Mouse (Mus musculus) thymus, postnatal 10 days (tissue): ENCODE data around the gene Pygm.

ENCODE experiments used
- DNase-seq, 2 experiments: peaks; one replicate each; pipeline ENCODE4 v3.0.0; 2021; ENCODE audit warnings: low spot score in 2 of 2

Pygm gene

DNA sequence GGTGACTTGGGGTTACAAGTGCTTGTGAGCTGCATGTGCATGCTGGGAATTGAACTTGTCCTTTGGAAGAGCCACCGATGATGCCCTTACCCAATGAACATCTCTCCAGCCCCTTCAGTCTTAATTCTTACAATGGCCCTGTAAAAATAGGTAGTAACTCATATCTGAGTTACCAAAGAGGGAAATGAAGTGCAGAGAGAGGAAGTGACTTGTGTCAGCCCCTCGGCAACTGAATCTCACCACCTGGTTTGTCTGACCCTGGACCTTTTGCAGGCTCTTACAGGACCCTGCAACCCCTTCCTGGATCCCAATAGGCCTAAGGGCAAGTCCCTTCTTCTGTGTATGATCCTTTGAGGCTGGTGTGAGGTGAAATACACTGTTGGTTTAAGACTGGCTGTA is 32.1 kb upstream of the Pygm start:
- DNase-seq, result no peak

DNA sequence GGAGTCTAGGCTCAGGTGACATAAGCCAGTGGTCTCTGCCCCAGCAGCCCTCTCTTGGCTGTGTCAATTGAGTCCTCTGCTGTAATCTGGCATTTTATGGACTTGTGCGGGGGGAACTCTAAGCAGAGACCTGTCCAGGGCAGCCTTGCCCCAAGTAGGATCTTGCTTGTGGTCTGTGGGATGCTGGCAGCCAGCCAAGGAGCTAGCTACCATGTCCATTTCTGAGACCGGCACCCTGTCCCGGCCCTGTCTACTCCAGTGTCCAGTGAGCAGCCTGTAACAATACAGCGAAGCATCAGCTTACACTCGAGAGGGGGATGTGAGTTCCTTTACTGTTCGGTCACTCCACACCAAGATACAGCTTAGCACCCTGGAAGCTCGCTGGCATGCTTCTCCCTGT is 30.2 kb upstream of the Pygm start:
- DNase-seq, result no peak

DNA sequence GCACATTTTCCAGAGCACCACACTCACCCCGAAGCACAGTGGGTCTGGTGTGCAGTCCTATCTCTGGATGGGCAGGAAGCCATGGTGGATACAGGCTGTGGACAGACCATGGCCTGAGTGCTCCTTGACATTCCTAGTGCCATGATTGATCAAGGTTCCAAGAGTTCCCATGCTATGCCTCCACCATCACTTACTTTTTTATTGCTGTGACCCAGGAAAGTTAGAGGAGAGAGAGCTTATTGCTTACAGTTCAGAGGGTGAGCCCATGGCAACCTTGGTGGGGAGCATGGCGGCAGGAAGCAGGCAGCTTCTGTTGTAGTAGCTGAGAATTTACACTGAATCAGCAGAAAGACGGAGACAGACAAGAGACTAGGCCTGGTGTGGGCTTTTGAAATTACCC is 22.9 kb upstream of the Pygm start:
- DNase-seq, result no peak

DNA sequence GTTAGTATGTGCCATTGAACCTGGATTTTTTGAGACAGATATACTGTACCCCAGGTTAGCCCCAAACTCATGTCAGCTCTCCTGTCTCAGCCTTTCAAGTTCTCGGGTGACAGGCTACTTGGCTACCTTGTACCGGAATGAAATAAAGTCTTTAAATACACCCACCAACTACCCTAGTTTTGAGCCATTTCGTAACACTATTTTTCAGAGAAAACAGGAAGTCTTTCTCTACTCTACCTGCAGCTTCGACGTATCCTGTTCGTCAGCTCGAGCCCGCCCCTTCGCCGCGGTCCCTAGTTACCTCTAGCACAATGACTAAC is 21.1 kb upstream of the Pygm start:
- no peak for DNase-seq

DNA sequence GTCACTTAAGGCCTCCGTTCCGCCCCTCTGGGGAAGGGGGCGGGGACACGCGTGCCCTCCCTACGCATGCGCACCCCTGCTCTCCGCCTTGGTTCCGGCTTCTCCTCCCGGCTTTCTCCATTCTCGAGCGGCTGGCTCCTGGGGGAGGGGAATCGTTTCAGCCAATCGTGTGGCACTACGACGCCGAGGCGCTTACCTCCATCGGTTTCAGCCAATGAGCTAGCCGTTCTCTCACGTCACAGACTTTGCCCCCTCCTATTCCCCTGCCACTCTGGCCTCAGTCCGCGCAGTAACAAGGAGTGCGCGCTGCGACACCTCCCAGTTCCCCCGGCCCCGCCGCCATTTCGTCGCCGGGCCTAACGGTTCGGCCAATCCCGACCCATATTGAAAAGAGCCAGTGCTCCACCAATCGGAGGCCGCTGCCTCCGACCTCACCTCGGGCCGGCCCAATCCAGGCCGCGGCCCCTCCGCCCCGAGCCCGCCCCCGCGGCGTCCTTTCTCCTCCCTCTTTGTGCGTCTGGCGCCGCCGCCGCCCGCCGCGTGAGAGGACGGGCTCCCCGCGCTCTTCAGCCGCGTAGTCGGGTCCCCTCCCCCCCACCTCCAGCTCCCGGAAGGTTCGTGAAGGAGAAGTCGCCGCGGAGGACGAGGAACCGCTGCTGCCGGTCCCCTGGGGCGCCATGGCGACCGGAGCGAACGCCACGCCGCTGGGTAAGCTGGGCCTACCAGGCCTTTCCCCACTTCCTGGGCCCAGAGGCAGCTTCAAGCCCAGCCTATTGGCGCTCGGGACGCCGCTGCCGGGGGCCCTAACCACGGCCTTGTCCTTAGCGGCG is 20.6 kb upstream of the Pygm start, which contains the start of gene Sf1:
Gene Sf1 (plus strand): TSS at position 280 of the 830 bp plus-strand sequence.
- peak; percentile 100 for DNase-seq

DNA sequence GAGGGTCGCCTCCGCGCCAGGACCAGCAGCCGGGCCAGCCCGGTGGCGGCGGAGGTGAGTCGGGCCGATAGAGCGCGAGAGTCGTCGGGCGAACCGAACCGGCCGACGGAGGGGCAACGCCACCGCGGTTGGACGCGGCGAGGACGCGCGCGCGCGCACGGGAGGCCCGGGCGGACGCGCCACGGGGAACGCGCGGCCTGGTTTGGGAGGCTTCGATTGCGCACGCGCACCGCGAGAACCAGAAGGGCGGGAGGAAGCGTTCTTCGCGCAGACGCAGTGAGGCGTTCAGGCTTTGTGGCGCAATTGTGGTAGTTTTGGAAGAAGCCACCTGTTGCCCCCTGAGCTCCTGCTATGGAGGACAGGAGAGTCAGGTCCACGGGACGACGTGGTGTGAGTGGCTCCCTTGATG is 19.9 kb upstream of the Pygm start:
- peak; percentile 88 to 93 for DNase-seq

DNA sequence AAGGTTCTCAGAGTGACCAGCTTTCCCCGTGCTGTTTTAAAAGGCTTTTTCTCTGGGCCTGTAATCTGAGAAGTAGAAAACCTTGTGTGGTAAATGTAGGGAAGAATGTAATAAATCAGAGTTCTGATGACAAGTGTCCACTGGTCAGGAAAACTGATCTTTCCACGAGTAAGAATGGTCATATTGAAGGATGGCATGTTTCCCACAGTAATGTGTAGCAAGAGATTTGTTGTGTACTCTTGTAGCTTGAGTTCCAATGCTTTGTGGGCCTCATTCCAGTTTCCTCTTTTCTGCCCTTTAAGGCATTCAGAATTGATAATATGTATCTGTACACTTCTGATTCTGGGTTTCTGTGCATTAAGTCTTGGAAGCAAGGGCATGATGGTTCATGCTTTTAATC is 19.4 kb upstream of the Pygm start:
- DNase-seq, result no peak

DNA sequence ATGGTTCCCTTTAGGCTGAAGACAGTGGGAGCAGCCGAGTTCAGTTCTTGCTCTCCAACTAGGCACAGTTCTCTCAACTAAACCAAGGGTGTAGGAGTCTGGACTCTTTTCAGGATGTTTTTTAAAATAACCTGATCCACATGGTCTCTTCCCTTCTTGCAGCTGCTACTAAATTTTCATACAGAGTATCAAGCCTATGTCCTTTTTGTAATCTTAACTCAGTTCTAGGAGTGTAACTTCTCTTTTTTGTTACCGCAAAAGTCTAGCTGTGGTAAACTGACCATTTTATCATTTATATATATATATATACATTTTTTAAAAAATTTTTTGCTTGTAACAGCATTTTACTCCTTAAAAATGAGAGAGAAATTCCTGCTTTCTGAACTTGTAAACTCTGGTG is 14.0 kb upstream of the Pygm start:
- no peak for DNase-seq

DNA sequence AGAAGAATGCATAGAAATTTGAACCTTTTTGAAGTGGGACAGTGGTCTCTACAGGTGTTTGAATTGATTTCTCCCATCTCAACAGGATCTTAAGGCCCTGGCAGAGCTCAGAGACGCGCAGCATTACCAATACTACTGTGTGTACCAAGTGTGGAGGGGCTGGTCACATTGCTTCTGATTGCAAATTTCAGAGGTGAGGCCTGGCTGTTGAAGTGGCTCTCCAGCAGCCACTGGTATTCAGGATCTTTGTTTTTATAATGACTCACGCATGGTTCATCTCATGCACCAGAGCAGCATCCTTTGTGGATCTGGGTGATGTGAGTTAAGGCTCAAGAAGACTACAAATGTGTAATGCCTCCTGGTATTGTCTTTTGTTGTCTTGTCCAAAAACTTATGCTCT is 11.8 kb upstream of the Pygm start:
- DNase-seq, result no peak

DNA sequence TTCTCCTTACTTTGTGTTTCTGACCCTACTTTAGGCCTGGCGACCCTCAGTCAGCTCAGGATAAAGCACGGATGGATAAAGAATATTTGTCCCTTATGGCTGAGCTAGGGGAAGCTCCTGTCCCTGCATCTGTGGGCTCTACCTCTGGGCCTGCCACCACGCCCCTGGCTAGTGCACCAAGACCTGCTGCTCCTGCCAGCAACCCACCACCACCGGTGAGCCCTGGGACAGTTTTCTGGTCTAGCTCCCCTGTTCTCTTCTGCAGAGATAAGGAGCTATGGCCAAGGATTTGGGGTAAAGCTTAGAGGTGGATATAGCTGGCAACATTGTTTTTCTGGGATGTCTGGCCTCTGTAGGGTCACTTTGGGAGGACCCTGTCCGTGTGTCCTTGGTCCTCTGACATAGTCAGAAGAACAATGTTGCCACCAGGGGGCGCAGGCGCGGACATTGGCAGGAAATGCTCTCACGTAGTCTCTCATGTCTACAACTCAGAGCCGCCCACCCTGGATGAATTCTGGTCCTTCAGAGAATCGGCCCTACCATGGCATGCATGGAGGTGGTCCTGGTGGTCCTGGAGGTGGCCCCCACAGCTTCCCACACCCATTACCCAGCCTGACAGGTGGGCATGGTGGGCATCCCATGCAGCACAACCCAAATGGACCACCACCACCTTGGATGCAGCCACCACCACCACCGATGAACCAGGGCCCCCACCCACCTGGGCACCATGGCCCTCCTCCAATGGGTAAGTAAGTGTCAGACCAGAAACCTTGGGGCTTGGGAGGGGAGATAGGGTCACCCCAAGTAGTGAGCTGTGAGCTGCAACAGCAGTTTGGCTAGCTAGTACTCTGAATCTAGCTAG is 10.4 kb upstream of the Pygm start:
- peak; percentile 73 to 92 for DNase-seq

DNA sequence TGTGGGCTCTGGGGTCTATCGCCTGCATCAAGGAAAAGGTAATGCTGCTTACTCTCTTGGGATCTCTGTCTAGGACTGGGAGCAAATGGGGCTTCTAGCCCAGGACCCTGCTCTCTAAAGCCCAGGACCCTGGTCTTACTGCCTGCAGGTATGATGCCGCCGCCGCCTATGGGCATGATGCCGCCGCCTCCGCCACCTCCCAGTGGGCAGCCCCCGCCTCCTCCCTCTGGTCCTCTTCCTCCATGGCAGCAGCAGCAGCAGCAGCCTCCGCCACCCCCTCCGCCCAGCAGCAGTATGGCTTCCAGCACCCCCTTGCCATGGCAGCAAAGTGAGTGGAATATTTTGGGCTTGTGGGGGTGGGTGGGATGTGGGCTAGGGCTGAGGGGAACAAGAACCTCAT is 9.6 kb upstream of the Pygm start:
- no peak for DNase-seq

DNA sequence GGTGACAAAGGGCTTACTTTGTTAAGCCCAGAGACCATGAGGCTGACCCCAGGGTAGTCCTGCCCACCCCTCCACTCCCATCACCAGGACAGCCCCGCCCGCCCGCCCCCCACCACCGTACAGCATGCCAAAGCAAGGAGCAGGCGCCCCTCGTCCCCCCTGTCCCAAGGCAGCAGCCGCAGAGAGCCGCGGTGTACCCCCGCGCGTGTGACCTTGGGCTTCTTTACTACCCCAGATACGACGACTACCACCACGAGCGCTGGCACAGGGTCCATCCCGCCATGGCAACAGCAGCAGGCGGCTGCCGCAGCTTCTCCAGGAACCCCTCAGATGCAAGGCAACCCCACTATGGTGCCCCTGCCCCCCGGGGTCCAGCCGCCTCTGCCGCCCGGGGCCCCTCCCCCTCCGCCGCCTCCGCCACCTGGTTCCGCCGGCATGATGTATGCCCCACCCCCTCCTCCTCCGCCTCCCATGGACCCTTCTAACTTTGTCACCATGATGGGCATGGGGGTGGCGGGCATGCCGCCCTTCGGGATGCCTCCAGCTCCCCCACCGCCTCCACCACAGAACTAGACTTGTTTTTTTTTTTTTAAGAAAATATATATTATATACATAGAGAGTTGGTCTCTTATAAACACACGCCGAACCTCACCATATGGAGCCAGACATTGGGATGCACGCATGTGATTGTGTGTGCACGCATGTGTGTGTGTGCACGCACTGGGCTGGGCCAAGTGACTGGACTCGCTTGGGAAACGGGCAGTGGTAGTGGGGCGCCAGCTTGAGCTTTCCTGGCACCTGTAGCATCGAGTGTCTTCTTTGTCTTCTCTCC is 8.6 kb upstream of the Pygm start:
- DNase-seq, result no peak

DNA sequence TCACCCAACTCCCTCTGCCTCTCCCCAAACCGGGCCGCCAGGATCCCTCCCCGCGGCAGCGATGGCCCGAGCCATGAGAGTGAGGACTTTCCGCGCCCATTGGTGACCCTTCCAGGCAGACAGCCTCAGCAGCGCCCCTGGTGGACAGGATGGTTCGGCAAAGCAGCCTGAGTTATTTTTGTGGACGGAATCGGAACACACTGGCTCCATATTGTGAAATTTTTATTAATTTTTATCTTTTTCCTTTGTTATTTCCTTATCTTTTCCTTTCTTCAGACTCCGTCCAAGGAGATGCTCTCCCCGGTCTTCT is 8.0 kb upstream of the Pygm start:
- peak in 1 of 2 experiments; percentile 44 for DNase-seq

DNA sequence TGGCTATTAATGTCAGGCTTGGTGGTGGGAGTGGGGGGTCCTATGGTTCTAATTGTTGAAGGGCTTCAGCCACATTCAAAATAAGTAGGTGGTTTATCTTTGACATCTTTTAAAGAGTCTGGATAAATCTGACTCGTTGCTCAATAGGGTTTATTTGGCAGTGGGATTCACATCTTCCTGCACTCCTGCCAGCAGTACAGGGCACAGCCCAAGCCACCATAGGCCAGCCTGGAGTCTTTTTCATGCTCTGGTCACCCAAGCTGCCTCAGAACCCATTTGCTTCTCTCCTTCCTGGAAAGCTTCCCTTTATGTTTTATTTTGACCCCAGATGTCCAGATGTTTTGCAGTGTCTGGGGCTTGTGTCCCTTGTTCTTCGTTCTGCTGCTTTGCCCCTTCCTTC is 7.6 kb upstream of the Pygm start:
- no peak for DNase-seq

DNA sequence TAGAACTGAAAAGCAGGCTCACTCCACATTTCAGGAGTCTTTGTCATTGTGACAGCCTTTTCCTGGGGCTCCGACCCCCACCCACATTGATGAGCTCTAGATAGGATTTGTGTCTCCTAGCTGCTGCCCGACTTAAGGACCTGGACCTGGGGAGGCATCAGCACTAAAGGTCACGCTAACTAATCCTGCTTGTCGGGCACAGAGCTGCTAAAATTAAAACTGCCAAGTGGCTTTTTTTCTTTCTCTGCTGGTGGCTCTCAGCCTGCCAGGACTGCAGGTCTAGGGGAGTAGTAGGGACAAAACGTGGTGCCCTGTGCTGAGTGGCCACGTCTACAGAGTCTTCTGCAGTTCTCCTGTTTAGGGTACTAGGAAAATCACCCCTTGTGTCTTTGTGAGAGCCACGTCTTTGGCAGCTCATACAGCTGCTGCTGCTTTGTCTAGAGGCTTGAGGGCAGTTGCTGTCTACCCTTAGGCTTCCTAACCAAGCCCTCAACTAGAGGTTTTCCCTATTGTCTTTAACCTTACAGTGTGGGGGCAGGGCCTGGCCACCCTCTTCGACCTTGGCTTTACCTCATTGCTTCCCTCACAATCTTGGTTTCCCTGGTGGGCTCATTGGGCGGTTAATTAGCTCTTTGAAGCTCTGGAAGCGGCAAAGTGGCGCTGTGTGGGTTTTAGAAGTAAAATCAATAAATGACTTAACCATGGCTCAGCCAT is 6.7 kb upstream of the Pygm start:
- DNase-seq, result no peak

DNA sequence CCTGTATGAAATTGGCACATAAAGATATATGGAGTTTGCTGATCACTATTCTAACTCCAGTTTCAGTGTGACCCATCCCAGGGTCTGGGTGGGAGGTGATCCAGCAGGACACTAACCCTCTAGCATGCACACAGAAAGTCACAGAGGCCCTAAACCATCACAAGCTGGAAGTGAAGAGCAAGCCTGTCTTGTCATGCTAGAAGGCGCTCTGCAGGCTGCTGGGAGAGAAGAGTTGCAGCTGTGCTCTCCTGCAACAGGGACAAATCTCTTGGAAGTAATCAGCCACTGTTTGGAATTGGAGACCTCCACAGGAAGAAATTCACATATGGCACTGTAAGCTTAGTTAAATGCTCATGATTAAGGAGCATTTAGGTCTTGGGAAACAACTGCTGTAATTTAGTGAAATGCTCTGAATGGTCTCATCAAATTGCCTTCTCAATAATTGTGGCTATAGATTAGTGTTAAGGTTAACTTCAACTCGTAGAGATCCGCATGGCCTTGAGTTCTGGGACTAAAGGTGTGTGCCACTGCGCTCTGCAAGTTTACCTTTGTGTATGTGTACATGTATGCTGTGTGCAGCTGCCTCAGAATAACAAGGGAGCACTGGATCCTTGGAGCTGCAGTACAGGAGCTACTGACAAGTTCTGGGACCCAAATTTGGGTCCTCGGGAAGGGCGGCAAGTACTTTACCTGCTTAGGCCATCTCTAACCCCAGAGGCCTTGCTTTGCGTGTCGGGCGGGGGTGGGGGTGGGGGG is 3.6 kb upstream of the Pygm start:
- DNase-seq, result no peak

DNA sequence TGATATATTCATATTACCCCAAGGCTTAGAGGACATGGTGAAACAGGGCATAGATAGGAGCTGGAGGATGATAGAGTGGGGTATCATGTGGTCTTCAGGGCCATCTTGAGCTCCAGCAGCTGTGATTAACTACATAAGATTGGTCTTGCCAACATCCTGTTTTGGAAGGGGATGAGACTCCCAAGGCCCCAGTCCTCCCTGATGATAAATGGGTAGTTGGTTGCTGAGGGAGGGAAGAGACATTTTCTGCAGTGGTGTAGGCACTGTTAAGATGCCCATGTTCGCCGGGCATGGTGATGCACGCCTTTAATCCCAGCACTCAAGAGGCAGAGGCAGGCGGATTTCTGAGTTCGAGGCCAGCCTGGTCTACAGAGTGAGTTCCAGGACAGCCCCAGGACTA is 3.0 kb upstream of the Pygm start:
- DNase-seq, result no peak

DNA sequence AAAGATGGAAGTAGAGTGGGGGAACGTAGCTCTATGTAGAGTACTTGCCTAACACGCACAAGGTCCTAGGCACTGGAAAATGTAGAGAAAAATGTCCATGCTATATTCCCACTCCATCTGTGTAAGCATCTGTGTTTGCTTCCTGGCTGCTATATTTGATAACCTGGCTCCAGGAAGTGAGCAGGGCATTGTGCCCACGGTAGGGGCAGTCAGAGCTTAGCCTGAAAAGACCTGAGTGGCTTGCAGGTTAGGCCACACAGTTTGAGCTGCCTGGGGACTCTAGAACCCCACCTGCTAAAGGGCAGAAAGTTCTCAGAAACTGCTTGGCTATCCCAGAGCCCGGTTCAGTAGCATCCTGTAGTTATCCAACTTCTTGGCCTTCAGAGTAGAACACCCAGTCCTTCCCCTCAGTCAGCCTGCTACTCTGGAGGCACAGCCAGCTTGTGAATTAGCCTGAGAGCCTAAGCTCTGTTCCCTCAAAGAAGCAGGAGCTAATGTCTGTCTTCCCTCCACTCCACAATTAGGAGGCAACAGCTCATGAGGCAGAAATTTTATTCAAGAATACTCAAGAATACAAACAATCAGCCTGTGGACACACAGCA is 1.8 kb upstream of the Pygm start:
- DNase-seq, result no peak

DNA sequence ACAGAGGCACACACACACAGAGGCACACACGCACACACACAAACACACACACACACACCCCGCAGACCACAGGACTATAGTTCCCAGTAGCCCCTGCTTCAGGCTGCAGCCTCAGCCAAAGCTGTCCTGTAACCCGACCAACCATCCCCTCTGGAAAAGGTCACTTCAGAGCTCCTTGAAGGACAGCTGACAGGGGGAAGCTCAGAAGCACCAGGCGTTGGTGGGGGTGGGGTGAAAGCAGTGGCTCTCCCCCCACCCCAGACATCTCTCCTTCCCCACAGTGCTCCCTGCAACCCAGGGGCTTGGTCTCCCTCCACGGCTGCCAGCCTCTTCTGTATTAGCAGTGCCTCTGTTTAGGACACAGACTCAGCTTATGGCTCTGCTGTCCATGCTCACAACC is 729 bp upstream of the Pygm start:
- no peak for DNase-seq

DNA sequence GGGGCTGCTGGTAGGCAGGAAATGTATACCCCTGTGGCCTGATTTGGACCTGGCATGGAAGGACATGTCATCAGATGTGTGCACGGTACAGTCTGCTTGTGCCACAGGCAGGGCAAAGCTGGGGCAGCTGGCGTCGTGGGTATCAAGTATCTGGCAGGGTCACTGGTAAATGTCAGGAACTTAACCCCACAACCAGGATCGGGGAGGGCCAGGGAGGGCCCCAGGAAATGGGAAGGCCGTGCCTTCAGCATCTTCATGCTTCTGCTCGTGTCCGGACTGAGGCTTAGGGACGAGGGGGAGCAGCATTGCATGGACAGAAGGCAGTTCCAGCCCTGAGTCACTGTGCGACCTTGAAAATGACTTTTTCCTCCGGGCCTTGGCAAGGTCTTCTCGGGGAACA is 755 bp downstream of the Pygm start:
- no peak for DNase-seq

DNA sequence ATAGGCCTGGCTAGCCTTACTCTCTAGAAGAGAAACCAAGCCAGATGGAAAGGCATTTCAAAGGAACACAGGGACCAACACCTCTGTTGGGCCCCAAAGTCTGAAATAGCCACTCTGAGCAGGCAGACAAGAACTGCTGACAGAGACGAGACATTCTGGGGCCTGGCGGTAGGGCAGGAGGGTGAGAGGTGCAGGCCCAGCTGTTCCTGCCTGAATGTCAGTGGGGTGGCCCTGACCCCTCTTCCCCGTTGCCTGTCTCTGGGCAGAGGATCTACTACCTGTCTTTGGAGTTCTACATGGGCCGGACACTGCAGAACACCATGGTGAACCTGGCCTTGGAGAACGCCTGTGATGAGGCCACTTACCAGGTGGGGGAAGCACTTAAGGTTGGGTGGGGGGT is 1.2 kb downstream of the Pygm start:
- DNase-seq, result no peak
